In the genomic region with DNA sequence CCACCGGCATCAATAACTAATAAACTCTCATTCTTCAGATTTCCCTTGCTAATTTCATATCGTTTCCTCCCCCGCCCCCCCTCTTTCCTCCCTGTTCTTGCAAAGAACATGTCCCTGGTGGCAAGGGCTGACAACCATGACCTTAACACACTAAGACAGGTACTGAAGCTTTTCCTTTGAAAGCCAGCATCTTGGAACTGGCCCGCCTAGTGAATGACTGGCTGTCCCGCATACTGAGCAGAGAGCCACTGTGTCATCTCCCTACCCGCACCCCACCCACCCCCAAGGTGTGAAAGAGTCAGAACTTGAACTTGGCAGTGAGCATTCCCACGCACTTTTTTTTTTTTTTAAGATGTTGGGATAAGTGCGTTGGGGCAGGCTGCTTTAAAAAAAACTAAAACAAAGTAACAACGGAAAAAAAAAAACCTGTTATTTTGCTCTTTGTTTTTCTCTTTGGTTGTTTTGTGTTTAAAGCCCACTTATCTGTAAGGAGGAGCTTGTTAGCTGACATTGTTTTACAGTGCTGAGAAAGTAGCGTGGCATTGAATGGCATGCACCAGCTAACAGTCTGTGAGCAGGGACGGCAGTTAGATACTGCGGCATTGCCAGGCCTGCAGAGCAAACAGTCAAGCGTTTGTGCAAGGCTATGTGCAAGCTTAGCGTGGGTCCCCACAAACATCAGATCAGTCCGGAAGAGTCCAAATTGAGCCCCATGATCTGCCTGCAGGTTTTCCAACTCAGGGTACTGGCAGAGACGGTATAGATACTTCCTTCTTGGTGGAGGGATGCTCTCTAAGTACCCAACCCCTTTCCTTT, we compare ENCODE assay signal across 1 mouse cellular context.
TF ChIP-seq lines count a peak whose summit lies in the region.

No protein-coding gene starts in this region.

TF ChIP-seq in MEL, 35 proteins besides CTCF, POLR2A, EP300 and RAD21 (continued from another document):
- TF ChIP-seq MXI1 (IDR thresholded peaks at IDR 0.05; ENCODE audit: low read depth, low read length) (peak; percentile 39; the same call in 1 of the 2 replicates), ZKSCAN1 (IDR thresholded peaks at IDR 0.05; ENCODE audit: low read depth, low read length) (peak; percentile 18; the same call in 1 of the 2 replicates), GATA1 (IDR thresholded peaks at IDR 0.05; ENCODE audit: low read depth, low read length) (peak; percentile 9), CHD2 (IDR thresholded peaks at IDR 0.05; ENCODE audit: low read length) (no peak), TBP (IDR thresholded peaks at IDR 0.05; ENCODE audit: low read depth, low read length) (no peak), TCF12 (IDR thresholded peaks at IDR 0.05; ENCODE audit: low read depth, low read length) (peak; percentile 33; the same call in 1 of the 2 replicates)
